Mouse (Mus musculus) liver, embryonic 14.5 days (tissue): ENCODE results near the gene Cd72.

Experiments
- CTCF ChIP-seq: IDR thresholded peaks from 2 replicates; pipeline ENCODE4 v1.5.1; 2016; ENCODE audit warnings: antibody characterized with exemption, low read depth, control low read depth
- EP300 ChIP-seq: IDR thresholded peaks from 2 replicates; pipeline ENCODE4 v1.6.1; 2016; ENCODE audit warnings: antibody characterized with exemption, low read depth

DNA sequence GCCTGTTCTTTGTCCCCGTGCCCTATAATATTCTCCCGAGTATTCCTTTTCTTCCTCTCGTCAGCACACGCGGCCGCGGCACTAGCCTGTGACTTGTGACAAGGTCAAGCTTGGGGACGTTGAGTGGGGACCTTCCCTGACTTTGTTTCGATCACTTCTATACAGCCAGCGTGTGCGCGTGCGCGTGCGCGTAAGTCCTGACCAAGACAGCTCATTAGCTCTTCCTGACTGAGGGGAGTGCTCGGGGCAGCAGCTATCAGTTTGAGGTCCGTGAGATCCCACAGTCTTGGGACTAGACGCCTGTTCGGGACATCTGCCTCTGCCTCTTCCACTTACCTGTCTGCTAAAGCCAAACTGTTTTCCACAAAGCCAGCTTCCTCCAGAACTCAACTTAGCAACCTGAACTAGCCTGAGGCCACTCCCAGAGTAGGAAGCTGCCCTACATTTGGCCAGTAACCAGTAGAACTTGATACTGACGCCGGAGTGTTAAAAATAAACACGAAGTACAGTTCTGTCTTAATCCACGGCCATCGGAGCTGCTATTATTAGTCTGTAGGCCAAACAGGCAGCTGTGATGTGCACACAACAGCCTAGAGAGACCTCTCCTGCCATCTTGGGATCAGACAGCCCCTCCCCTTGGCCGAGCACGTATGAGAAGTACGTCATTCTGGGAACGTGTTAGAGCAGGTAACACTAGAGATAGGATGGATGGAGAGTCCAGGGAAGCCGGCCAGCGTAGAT, 54.9 kb downstream of the Cd72 start:
- TF ChIP-seq CTCF (no peak), EP300 (no peak)
